Mouse (Mus musculus) retina, embryonic 14.5 days (tissue): Measurements from ENCODE around the gene Tubb5.

Experiments used
- DNase-seq: peaks from one replicate; pipeline ENCODE4 v3.0.0-alpha.2; 2015; ENCODE audit warnings: low spot score

Gene Tubb5

GRCm38 (mm10) chr17:35838122-35838544, at the start of gene Tubb5:
Tubb5 (minus strand) TSS chr17:35838306.
- DNase-seq = peak; percentile 98

- DNase-seq = no peak
Observed at GRCm38 (mm10) chr17:35887725-35888124, 49.6 kb upstream of the Tubb5 start.

GRCm38 (mm10) chr17:35883777-35884176, 45.7 kb upstream of the Tubb5 start:
- no peak for DNase-seq

- no peak for DNase-seq
Observed at GRCm38 (mm10) chr17:35882924-35883323, 44.8 kb upstream of the Tubb5 start.

GRCm38 (mm10) chr17:35879245-35880057, 41.3 kb upstream of the Tubb5 start, which contains the start of gene Dhx16:
Dhx16 (plus strand) TSS chr17:35879819.
- peak; percentile 97 for DNase-seq

GRCm38 (mm10) chr17:35874721-35875120, 36.6 kb upstream of the Tubb5 start:
- no peak for DNase-seq

- peak; percentile 92 for DNase-seq
Observed at GRCm38 (mm10) chr17:35873774-35874519, 35.8 kb upstream of the Tubb5 start.

GRCm38 (mm10) chr17:35870884-35871696, 33.0 kb upstream of the Tubb5 start:
- peak; percentile 47 for DNase-seq

GRCm38 (mm10) chr17:35870151-35870883, 32.2 kb upstream of the Tubb5 start:
- DNase-seq = no peak

GRCm38 (mm10) chr17:35869346-35870067, 31.4 kb upstream of the Tubb5 start:
- no peak for DNase-seq

GRCm38 (mm10) chr17:35868961-35869345, 30.8 kb upstream of the Tubb5 start:
- no peak for DNase-seq

- no peak for DNase-seq
Observed at GRCm38 (mm10) chr17:35868165-35868820, 30.2 kb upstream of the Tubb5 start.

GRCm38 (mm10) chr17:35866911-35867890, 29.1 kb upstream of the Tubb5 start:
- DNase-seq = peak; percentile 42

- DNase-seq = peak; percentile 66
Observed at GRCm38 (mm10) chr17:35866281-35866831, 28.2 kb upstream of the Tubb5 start.

GRCm38 (mm10) chr17:35865481-35866280, 27.6 kb upstream of the Tubb5 start, which contains the start of gene Ppp1r18:
Ppp1r18 (plus strand) TSS chr17:35865593.
- DNase-seq = peak; percentile 89

- no peak for DNase-seq
Observed at GRCm38 (mm10) chr17:35864832-35865353, 26.8 kb upstream of the Tubb5 start.

GRCm38 (mm10) chr17:35861198-35861857, 23.2 kb upstream of the Tubb5 start, which contains the start of gene Nrm:
Nrm (plus strand) TSS chr17:35861318.
- DNase-seq = peak; percentile 89
